Mouse (Mus musculus): Measurements from ENCODE around the gene Gm13078. TPM values are rescaled to one million over a fixed set of nuclear protein-coding genes. Genes with fewer than 3 reads are reported as not detected.

Gm13078 gene
- total RNA-seq (2021): not detected
- long read RNA-seq, experiment 1: 0 reads
- long read RNA-seq, experiment 2: 0 reads

DNA sequence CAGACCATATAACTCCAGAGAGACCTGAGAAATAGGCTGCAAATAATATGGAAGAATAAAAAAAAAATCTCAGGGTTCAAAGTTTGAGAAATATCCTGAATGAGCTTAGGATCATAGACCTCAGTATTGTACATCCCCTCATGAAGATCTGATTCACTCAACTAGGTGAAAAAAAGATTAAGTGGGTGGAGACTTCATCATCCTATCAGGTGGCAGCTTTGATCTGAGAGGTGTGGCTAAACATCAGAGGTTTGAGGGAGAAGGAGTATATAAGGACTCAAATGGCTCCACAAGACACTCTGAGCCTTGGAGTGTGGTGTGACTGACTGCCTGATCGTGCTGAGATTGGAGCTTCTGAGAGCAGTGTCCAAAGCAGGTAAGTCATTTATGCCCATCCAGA is at the start of gene Gm13078:
Gene Gm13078 (plus strand): TSS at position 301 of the 400 bp plus-strand sequence.
- intact Hi-C loops (cut with DNase I): no loop called here
- DNase-seq: no peak
- no peak within 1 kb of the TSS for H3K4me3 ChIP-seq

DNA sequence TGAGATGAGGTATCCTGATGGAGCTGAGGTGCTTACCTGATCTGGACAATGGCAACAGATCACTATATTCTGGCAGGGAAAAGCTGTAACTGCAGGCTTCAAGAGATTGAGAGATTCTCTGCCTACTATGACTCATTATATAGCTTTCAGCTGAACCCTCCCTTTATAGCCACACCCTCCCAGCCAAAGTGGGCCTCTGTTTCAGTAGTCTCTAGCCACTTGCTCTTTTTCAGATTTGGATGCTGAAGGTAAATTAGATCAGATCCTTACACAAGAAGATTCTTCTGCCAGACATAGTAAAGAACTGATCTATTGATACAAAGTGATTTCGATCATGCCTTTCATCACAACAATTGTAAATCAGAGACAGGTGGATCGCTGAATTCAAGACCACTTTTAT is 16.6 kb upstream of the Gm13078 start, which contains the start of gene Gm13089:
Gene Gm13089 (minus strand): TSS at position 101 of the 400 bp plus-strand sequence.
- H3K4me3 ChIP-seq: no peak within 1 kb of the TSS
- H3K27ac ChIP-seq: no peak within 1 kb of the TSS
- TF ChIP-seq CTCF (IDR thresholded peaks at IDR 0.05): no peak
- DNase-seq: no peak
- intact Hi-C loops (cut with DNase I): no loop called here

More for the DNA sequence above, at the start of gene Gm13078:
- H3K27ac ChIP-seq: no peak within 1 kb of the TSS
- TF ChIP-seq CTCF (IDR thresholded peaks at IDR 0.05): no peak

Other genes starting within 250 kb of the Gm13078 start
- gene Gm13043, start 208.1 kb upstream of the Gm13078 start, total RNA-seq (2021): not detected
- gene Gm13040, start 183.5 kb upstream of the Gm13078 start, total RNA-seq (2021): not detected
- gene BC080695, start 167.8 kb upstream of the Gm13078 start, total RNA-seq (2021): not detected
- not detected for gene Gm13057, start 167.7 kb upstream of the Gm13078 start, total RNA-seq (2021)
- gene Gm13083, start 104.5 kb upstream of the Gm13078 start, total RNA-seq (2021): not detected
- not detected for gene Gm13088, start 62.2 kb upstream of the Gm13078 start, total RNA-seq (2021)
- not detected for gene Gm13089, start 16.7 kb upstream of the Gm13078 start, total RNA-seq (2021)
- gene Gm13023, start 69.9 kb downstream of the Gm13078 start, total RNA-seq (2021): not detected
- gene Gm13084, start 96.6 kb downstream of the Gm13078 start, total RNA-seq (2021): not detected
- not detected for gene Gm13103, start 127.0 kb downstream of the Gm13078 start, total RNA-seq (2021)
- not detected for gene Pramef6, start 180.9 kb downstream of the Gm13078 start, total RNA-seq (2021)
- gene Pramef25, start 231.6 kb downstream of the Gm13078 start, total RNA-seq (2021): not detected
- not detected for gene Gm13101, start 247.5 kb downstream of the Gm13078 start, total RNA-seq (2021)